Mouse (Mus musculus): ENCODE measurements at regions not wholly inside any gene's neighbourhood (a gene's known extent, or its start where the extent isn't known, plus 50 kb on each side); places are given as distances from the start of the nearest gene placed in this dataset.

GRCm38 (mm10) chr11:17464875-17465274 lies 207.5 kb downstream of the C1d start:
- DNase-seq (ENCODE audit: low spot score), result no peak

- no peak for DNase-seq (ENCODE audit: low spot score)
These were observed 211.2 kb downstream of the C1d start for GRCm38 (mm10) chr11:17468431-17469165.

- DNase-seq (ENCODE audit: low spot score), result no peak
These were observed 224.1 kb downstream of the C1d start for GRCm38 (mm10) chr11:17481436-17481996.

- DNase-seq (ENCODE audit: low spot score), result no peak
These were observed 226.6 kb downstream of the C1d start for GRCm38 (mm10) chr11:17483849-17484441.

GRCm38 (mm10) chr11:17501120-17502043 lies 244.0 kb downstream of the C1d start:
- no peak for DNase-seq (ENCODE audit: low spot score)

GRCm38 (mm10) chr11:17502052-17502451 lies 244.7 kb downstream of the C1d start:
- no peak for DNase-seq (ENCODE audit: low spot score)

- no peak for DNase-seq (ENCODE audit: low spot score)
These were observed 265.0 kb downstream of the C1d start for GRCm38 (mm10) chr11:17522220-17522919.

- no peak for DNase-seq (ENCODE audit: low spot score)
These were observed 265.9 kb downstream of the C1d start for GRCm38 (mm10) chr11:17523329-17523728.

- no peak for DNase-seq (ENCODE audit: low spot score)
These were observed 267.8 kb downstream of the C1d start for GRCm38 (mm10) chr11:17524985-17525775.

- DNase-seq (ENCODE audit: low spot score), result no peak
These were observed 269.1 kb downstream of the C1d start for GRCm38 (mm10) chr11:17526476-17526875.

- no peak for DNase-seq (ENCODE audit: low spot score)
These were observed 271.2 kb downstream of the C1d start for GRCm38 (mm10) chr11:17528609-17529008.

- no peak for DNase-seq (ENCODE audit: low spot score)
These were observed 276.3 kb downstream of the C1d start for GRCm38 (mm10) chr11:17533706-17534105.

- no peak for DNase-seq (ENCODE audit: low spot score)
These were observed 288.9 kb downstream of the C1d start for GRCm38 (mm10) chr11:17546286-17546685.

- no peak for DNase-seq (ENCODE audit: low spot score)
These were observed 291.8 kb downstream of the C1d start for GRCm38 (mm10) chr11:17549148-17549547.

GRCm38 (mm10) chr11:17555276-17555675 lies 297.9 kb downstream of the C1d start:
- no peak for DNase-seq (ENCODE audit: low spot score)

- no peak for DNase-seq (ENCODE audit: low spot score)
These were observed 334.6 kb downstream of the C1d start for GRCm38 (mm10) chr11:17591780-17592487.

GRCm38 (mm10) chr11:17603726-17604493 lies 346.5 kb downstream of the C1d start:
- no peak for DNase-seq (ENCODE audit: low spot score)

GRCm38 (mm10) chr11:17620462-17621248 lies 333.0 kb downstream of the Etaa1 start:
- DNase-seq (ENCODE audit: low spot score), result no peak

Data from urinary bladder, postnatal 10 days (tissue).